Mouse (Mus musculus) midbrain, embryonic 15.5 days (tissue): ENCODE data around the gene Rab1a. TPM values are rescaled to one million over a fixed set of nuclear protein-coding genes. Genes with fewer than 3 reads are reported as not detected.

ENCODE experiments used
- ATAC-seq: fragments of 200-750 bp; cut with Nextera tagmentation; replicated peaks from 2 replicates; pipeline ENCODE4 v1.8.0; 2017; ENCODE audit warnings: moderate TSS enrichment
- H3K27ac ChIP-seq: fragments of 300-500 bp; sonication (generic); 2 replicates; pipeline ENCODE4 v1.5.1; 2015; ENCODE audit warnings: mild to moderate bottlenecking, inconsistent platforms
- H3K27me3 ChIP-seq: fragments of 300-500 bp; sonication (generic); replicated peaks from 2 replicates; pipeline ENCODE4 v1.6.1; 2015; ENCODE audit warnings: inconsistent platforms
- H3K36me3 ChIP-seq: fragments of 300-500 bp; sonication (generic); replicated peaks from 2 replicates; pipeline ENCODE4 v1.6.1; 2015; ENCODE audit warnings: inconsistent platforms
- H3K4me1 ChIP-seq: fragments of 300-500 bp; sonication (generic); 2 replicates; pipeline ENCODE4 v1.6.1; 2015; ENCODE audit warnings: inconsistent platforms
- H3K4me2 ChIP-seq: fragments of 300-500 bp; sonication (generic); 2 replicates; pipeline ENCODE4 v1.6.1; 2015; ENCODE audit warnings: inconsistent platforms, mild to moderate bottlenecking, moderate library complexity
- H3K4me3 ChIP-seq: fragments of 300-500 bp; sonication (generic); 2 replicates; pipeline ENCODE4 v1.5.1; 2015; ENCODE audit warnings: mild to moderate bottlenecking, inconsistent platforms
- H3K9ac ChIP-seq: fragments of 300-500 bp; sonication (generic); 2 replicates; pipeline ENCODE4 v1.6.1; 2015; ENCODE audit warnings: mild to moderate bottlenecking, inconsistent platforms
- H3K9me3 ChIP-seq: fragments of 300-500 bp; sonication (generic); 2 replicates; pipeline ENCODE4 v1.6.1; 2016; ENCODE audit warnings: inconsistent platforms
- WGBS: fragments of 180-500 bp; shearing (Covaris S2); methylation state at CpG from one replicate; pipeline ENCODE4 v1.1.7; 2015; ENCODE audit warnings: mixed read lengths; 5-methylcytosine and 5-hydroxymethylcytosine counted together
- polyA plus RNA-seq: library from polyadenylated mRNA; unstranded; fragments of >200 nt; fragmentation: Nextera tagmentation; extraction: Ambion mirVana; gene quantifications from 2 replicates; pipeline ENCODE4 v1.2.1, GENCODE M21; 2015

Gene Rab1a
- polyA plus RNA-seq, 1 experiment from 2014 or later: 286 TPM

- Histone ChIP-seq H3K4me2 (no peak overlapping the region), H3K4me3 (no peak overlapping the region), H3K27me3 (no peaks in the 10 kb centered on the region), H3K36me3 (peaks cover 33% of the 10 kb centered on the region), H3K9me3 (no peaks in the 10 kb centered on the region), H3K9ac (no peak overlapping the region), H3K27ac (no peak overlapping the region), H3K4me1 (no peaks in the 10 kb centered on the region)
- whole genome bisulfite sequencing: 90% methylated on average over 4 of the region's 4 CpGs
- no peak for ATAC-seq
Observed at GRCm38 (mm10) chr11:20225938-20226337, 24.7 kb downstream of the Rab1a start.

- H3K4me2 ChIP-seq: no peak overlapping the region
- no peak overlapping the region for H3K4me3 ChIP-seq
- no peaks in the 10 kb centered on the region for H3K27me3 ChIP-seq
- no peak for ATAC-seq
- no peak overlapping the region for H3K9ac ChIP-seq
- no peak overlapping the region for H3K27ac ChIP-seq
- H3K9me3 ChIP-seq: no peaks in the 10 kb centered on the region
- H3K36me3 ChIP-seq: peaks cover 29% of the 10 kb centered on the region
- 79% methylated on average over 5 of the region's 5 CpGs for WGBS
- H3K4me1 ChIP-seq: no peaks in the 10 kb centered on the region
Observed at GRCm38 (mm10) chr11:20228666-20229065, 27.4 kb downstream of the Rab1a start.

GRCm38 (mm10) chr11:20229311-20229710 lies 28.1 kb downstream of the Rab1a start:
- no peak for ATAC-seq
- Histone ChIP-seq H3K4me2 (no peak overlapping the region), H3K4me3 (no peak overlapping the region), H3K9ac (no peak overlapping the region), H3K36me3 (peaks cover 27% of the 10 kb centered on the region), H3K4me1 (no peaks in the 10 kb centered on the region), H3K9me3 (no peaks in the 10 kb centered on the region), H3K27me3 (no peaks in the 10 kb centered on the region), H3K27ac (no peak overlapping the region)
- 87% methylated on average over 4 of the region's 4 CpGs for WGBS

GRCm38 (mm10) chr11:20230286-20230685 lies 29.1 kb downstream of the Rab1a start:
- no peak for ATAC-seq
- no peak overlapping the region for H3K9ac ChIP-seq
- no peaks in the 10 kb centered on the region for H3K27me3 ChIP-seq
- no peak overlapping the region for H3K27ac ChIP-seq
- 85% methylated on average over 1 of the region's 1 CpGs for WGBS
- H3K36me3 ChIP-seq: peaks cover 29% of the 10 kb centered on the region; the same call in 1 of the 2 replicates
- H3K4me2 ChIP-seq: no peak overlapping the region
- H3K4me3 ChIP-seq: no peak overlapping the region
- no peaks in the 10 kb centered on the region for H3K4me1 ChIP-seq
- H3K9me3 ChIP-seq: no peaks in the 10 kb centered on the region

GRCm38 (mm10) chr11:20231128-20231878 lies 30.1 kb downstream of the Rab1a start:
- no peak overlapping the region for H3K4me3 ChIP-seq
- H3K27ac ChIP-seq: no peak overlapping the region
- peaks cover 27% of the 10 kb centered on the region for H3K36me3 ChIP-seq
- ATAC-seq: 0 out of 2 replicates have a peak, but pooled peaks have one; percentile 25
- H3K9me3 ChIP-seq: no peaks in the 10 kb centered on the region
- 32% methylated on average over 8 of the region's 8 CpGs for WGBS
- no peaks in the 10 kb centered on the region for H3K27me3 ChIP-seq
- no peak overlapping the region for H3K4me2 ChIP-seq
- H3K9ac ChIP-seq: no peak overlapping the region
- H3K4me1 ChIP-seq: no peaks in the 10 kb centered on the region

GRCm38 (mm10) chr11:20232016-20232755 lies 31.0 kb downstream of the Rab1a start:
- H3K4me1 ChIP-seq: no peaks in the 10 kb centered on the region
- no peak overlapping the region for H3K9ac ChIP-seq
- no peak for ATAC-seq

GRCm38 (mm10) chr11:20234233-20234632 lies 33.0 kb downstream of the Rab1a start:
- 68% methylated on average over 3 of the region's 3 CpGs for WGBS
- no peak for ATAC-seq
- no peaks in the 10 kb centered on the region for H3K4me1 ChIP-seq
- H3K27me3 ChIP-seq: no peaks in the 10 kb centered on the region
- no peaks in the 10 kb centered on the region for H3K9me3 ChIP-seq
- peaks cover 44% of the 10 kb centered on the region for H3K36me3 ChIP-seq
- H3K4me3 ChIP-seq: no peak overlapping the region
- no peak overlapping the region for H3K4me2 ChIP-seq
- no peak overlapping the region for H3K27ac ChIP-seq
- H3K9ac ChIP-seq: no peak overlapping the region

More at GRCm38 (mm10) chr11:20232016-20232755, 31.0 kb downstream of the Rab1a start:
- Histone ChIP-seq H3K9me3 (no peaks in the 10 kb centered on the region), H3K27me3 (no peaks in the 10 kb centered on the region), H3K4me3 (no peak overlapping the region), H3K4me2 (no peak overlapping the region), H3K36me3 (peaks cover 34% of the 10 kb centered on the region), H3K27ac (no peak overlapping the region)
- 82% methylated on average over 5 of the region's 5 CpGs for WGBS

- Histone ChIP-seq H3K36me3 (peaks cover 52% of the 10 kb centered on the region), H3K4me1 (no peaks in the 10 kb centered on the region), H3K27me3 (no peaks in the 10 kb centered on the region), H3K4me2 (no peak overlapping the region), H3K9ac (no peak overlapping the region), H3K9me3 (no peaks in the 10 kb centered on the region), H3K4me3 (no peak overlapping the region), H3K27ac (no peak overlapping the region)
- 94% methylated on average over 7 of the region's 7 CpGs for WGBS
- ATAC-seq: no peak
Observed at GRCm38 (mm10) chr11:20237018-20237417, 35.8 kb downstream of the Rab1a start.

GRCm38 (mm10) chr11:20237976-20238375 lies 36.7 kb downstream of the Rab1a start:
- no peak overlapping the region for H3K27ac ChIP-seq
- no peaks in the 10 kb centered on the region for H3K4me1 ChIP-seq
- H3K36me3 ChIP-seq: peaks cover 52% of the 10 kb centered on the region
- ATAC-seq: no peak
- H3K4me2 ChIP-seq: no peak overlapping the region
- H3K27me3 ChIP-seq: no peaks in the 10 kb centered on the region
- no peak overlapping the region for H3K9ac ChIP-seq
- WGBS: 93% methylated on average over 3 of the region's 3 CpGs
- H3K4me3 ChIP-seq: no peak overlapping the region
- no peaks in the 10 kb centered on the region for H3K9me3 ChIP-seq

GRCm38 (mm10) chr11:20239279-20239861 lies 38.1 kb downstream of the Rab1a start:
- H3K4me1 ChIP-seq: no peaks in the 10 kb centered on the region
- WGBS: 91% methylated on average over 9 of the region's 9 CpGs
- H3K9ac ChIP-seq: no peak overlapping the region
- H3K4me3 ChIP-seq: no peak overlapping the region
- no peak for ATAC-seq
- H3K9me3 ChIP-seq: no peaks in the 10 kb centered on the region
- no peak overlapping the region for H3K4me2 ChIP-seq
- no peaks in the 10 kb centered on the region for H3K27me3 ChIP-seq
- H3K36me3 ChIP-seq: peaks cover 47% of the 10 kb centered on the region
- no peak overlapping the region for H3K27ac ChIP-seq

- 87% methylated on average over 5 of the region's 5 CpGs for WGBS
- Histone ChIP-seq H3K4me3 (no peak overlapping the region), H3K4me1 (no peaks in the 10 kb centered on the region), H3K9ac (no peak overlapping the region), H3K27ac (no peak overlapping the region), H3K9me3 (no peaks in the 10 kb centered on the region), H3K4me2 (no peak overlapping the region), H3K27me3 (no peaks in the 10 kb centered on the region), H3K36me3 (peaks cover 38% of the 10 kb centered on the region)
- no peak for ATAC-seq
Observed at GRCm38 (mm10) chr11:20240331-20240730, 39.1 kb downstream of the Rab1a start.

- Histone ChIP-seq H3K9me3 (no peaks in the 10 kb centered on the region), H3K27me3 (no peaks in the 10 kb centered on the region), H3K27ac (no peak overlapping the region), H3K9ac (no peak overlapping the region), H3K4me2 (no peak overlapping the region), H3K4me1 (peaks cover 3% of the 10 kb centered on the region; the same call in 1 of the 2 replicates), H3K36me3 (peaks cover 32% of the 10 kb centered on the region), H3K4me3 (no peak overlapping the region)
- ATAC-seq: no peak
- WGBS: 93% methylated on average over 7 of the region's 7 CpGs
Observed at GRCm38 (mm10) chr11:20241311-20241710, 40.1 kb downstream of the Rab1a start.
